Mouse (Mus musculus) midbrain, postnatal 0 days (tissue): ENCODE measurements around the gene Slc4a11. TPM values are rescaled to one million over a fixed set of nuclear protein-coding genes. Genes with fewer than 3 reads are reported as not detected.

Experiments
- ATAC-seq: fragments of 200-750 bp; cut with Nextera tagmentation; 2 replicates; pipeline ENCODE4 v1.8.0; 2017; ENCODE audit warnings: moderate number of reproducible peaks, mild to moderate bottlenecking, moderate TSS enrichment, moderate library complexity; ENCODE audit not compliant: low FRiP score
- DNase-seq: peaks from one replicate; pipeline ENCODE4 v3.0.0-alpha.2; 2015; ENCODE audit warnings: low spot score
- H3K27ac ChIP-seq: fragments of 300-500 bp; sonication (generic); 2 replicates; pipeline ENCODE4 v1.5.1; 2014; ENCODE audit warnings: low read depth, mild to moderate bottlenecking, low read length, mixed read lengths
- H3K27me3 ChIP-seq: fragments of 300-500 bp; sonication (generic); 2 replicates; pipeline ENCODE4 v1.6.1; 2014; ENCODE audit warnings: low read length, control low read depth, mixed read lengths; ENCODE audit not compliant: insufficient read depth
- H3K36me3 ChIP-seq: fragments of 300-500 bp; sonication (generic); 2 replicates; pipeline ENCODE4 v1.6.1; 2014; ENCODE audit warnings: low read length, control low read depth, mixed read lengths; ENCODE audit not compliant: insufficient read depth
- H3K4me1 ChIP-seq: fragments of 300-500 bp; sonication (generic); 2 replicates; pipeline ENCODE4 v1.6.1; 2014; ENCODE audit warnings: mild to moderate bottlenecking, control low read depth, antibody characterized with exemption, low read length, mixed read lengths; ENCODE audit not compliant: insufficient read depth
- H3K4me2 ChIP-seq: fragments of 300-500 bp; sonication (generic); 2 replicates; pipeline ENCODE4 v1.6.1; 2014; ENCODE audit warnings: low read depth, mild to moderate bottlenecking, low read length, mixed read lengths; ENCODE audit not compliant: poor library complexity, severe bottlenecking
- H3K4me3 ChIP-seq: fragments of 300-500 bp; sonication (generic); 2 replicates; pipeline ENCODE4 v1.5.1; 2014; ENCODE audit warnings: low read depth, mild to moderate bottlenecking, low read length, moderate library complexity
- H3K9ac ChIP-seq: fragments of 300-500 bp; sonication (generic); replicated peaks from 2 replicates; pipeline ENCODE4 v1.6.1; 2014; ENCODE audit warnings: mild to moderate bottlenecking, low read length, moderate library complexity, mixed read lengths; ENCODE audit not compliant: poor library complexity, severe bottlenecking
- H3K9me3 ChIP-seq: fragments of 300-500 bp; sonication (generic); 2 replicates; pipeline ENCODE4 v1.6.1; 2016; ENCODE audit warnings: low read length, control low read depth
- CTCF ChIP-seq: IDR thresholded peaks from 2 replicates; pipeline ENCODE4 v1.5.1; 2016; ENCODE audit warnings: antibody characterized with exemption, mild to moderate bottlenecking
- WGBS: fragments of 180-500 bp; shearing (Covaris S2); extraction: QIAGEN DNeasy Blood & Tissue Kit; methylation state at CpG from one replicate; pipeline ENCODE4 v1.1.7; 2014; 5-methylcytosine and 5-hydroxymethylcytosine counted together
- polyA plus RNA-seq: library from polyadenylated mRNA; unstranded; fragments of >200 nt; fragmentation: Nextera tagmentation; extraction: Ambion mirVana; gene quantifications from 2 replicates; pipeline ENCODE4 v1.2.1, GENCODE M21; 2015
- total RNA-seq: library from RNA; depleted of rRNA; stranded (reverse); fragments of >200 nt; gene quantifications from 2 replicates; pipeline ENCODE4 v1.2.3, GENCODE M21; 2014

Slc4a11 gene
- total and polyA plus RNA-seq, 2 experiments from 2014 or later: 0.16 to 0.42 TPM

- H3K9me3 ChIP-seq: no peaks in the 10 kb centered on the region
- H3K27ac ChIP-seq: no peak overlapping the region
- H3K4me1 ChIP-seq: no peaks in the 10 kb centered on the region
- TF ChIP-seq CTCF: no peak
- H3K4me2 ChIP-seq: no peak overlapping the region
- no peak for ATAC-seq
- no peak overlapping the region for H3K9ac ChIP-seq
- H3K4me3 ChIP-seq: no peak overlapping the region
- H3K36me3 ChIP-seq: peaks cover 41% of the 10 kb centered on the region
- 64% methylated on average over 10 of the region's 10 CpGs for WGBS
- H3K27me3 ChIP-seq: no peaks in the 10 kb centered on the region
- DNase-seq: no peak
Observed at GRCm38 (mm10) chr2:130707057-130707456, 9.7 kb upstream of the Slc4a11 start.

- no peak overlapping the region for H3K4me3 ChIP-seq
- peaks cover 37% of the 10 kb centered on the region for H3K36me3 ChIP-seq
- ATAC-seq (no peak), DNase-seq (no peak)
- no peak for TF ChIP-seq CTCF
- WGBS: 78% methylated on average over 4 of the region's 4 CpGs
- H3K4me2 ChIP-seq: no peak overlapping the region
- no peaks in the 10 kb centered on the region for H3K27me3 ChIP-seq
- H3K27ac ChIP-seq: no peak overlapping the region
- no peaks in the 10 kb centered on the region for H3K9me3 ChIP-seq
- no peaks in the 10 kb centered on the region for H3K4me1 ChIP-seq
- H3K9ac ChIP-seq: no peak overlapping the region
Observed at GRCm38 (mm10) chr2:130706602-130707001, 9.3 kb upstream of the Slc4a11 start.

GRCm38 (mm10) chr2:130705178-130705577, 7.9 kb upstream of the Slc4a11 start:
- 71% methylated on average over 6 of the region's 6 CpGs for WGBS
- Histone ChIP-seq H3K27ac (no peak overlapping the region), H3K27me3 (no peaks in the 10 kb centered on the region), H3K9me3 (no peaks in the 10 kb centered on the region), H3K9ac (no peak overlapping the region), H3K4me1 (no peaks in the 10 kb centered on the region), H3K4me2 (no peak overlapping the region), H3K4me3 (no peak overlapping the region), H3K36me3 (peaks cover 24% of the 10 kb centered on the region)
- TF ChIP-seq CTCF: peak; percentile 31; the same call in 1 of the 2 replicates
- ATAC-seq: no peak
- no peak for DNase-seq

- ATAC-seq (peak; percentile 24; the same call in 1 of the 2 replicates), DNase-seq (peak; percentile 55)
- Histone ChIP-seq H3K4me2 (no peak overlapping the region), H3K4me1 (no peaks in the 10 kb centered on the region), H3K9me3 (no peaks in the 10 kb centered on the region), H3K9ac (no peak overlapping the region), H3K4me3 (no peak overlapping the region), H3K36me3 (peaks cover 16% of the 10 kb centered on the region), H3K27me3 (no peaks in the 10 kb centered on the region), H3K27ac (no peak overlapping the region)
- no peak for TF ChIP-seq CTCF
- 66% methylated on average over 9 of the region's 9 CpGs for WGBS
Observed at GRCm38 (mm10) chr2:130704040-130705001, 7.0 kb upstream of the Slc4a11 start.

GRCm38 (mm10) chr2:130697821-130698266, 525 bp upstream of the Slc4a11 start:
- no peak for ATAC-seq
- peak; percentile 12 for DNase-seq
- 3% methylated on average over 14 of the region's 14 CpGs for WGBS
- H3K4me1 ChIP-seq: peaks cover 4% of the 10 kb centered on the region; the same call in 1 of the 2 replicates
- no peak overlapping the region for H3K27ac ChIP-seq
- peak overlapping the region; percentile 99 for H3K4me2 ChIP-seq
- H3K9ac ChIP-seq: no peak overlapping the region
- no peaks in the 10 kb centered on the region for H3K9me3 ChIP-seq
- no peaks in the 10 kb centered on the region for H3K36me3 ChIP-seq
- H3K27me3 ChIP-seq: peaks cover 33% of the 10 kb centered on the region
- peak overlapping the region; percentile 53 for H3K4me3 ChIP-seq
- no peak for TF ChIP-seq CTCF

- Histone ChIP-seq H3K36me3 (no peaks in the 10 kb centered on the region), H3K9ac (peak overlapping the region; percentile 52), H3K9me3 (no peaks in the 10 kb centered on the region), H3K4me3 (peak overlapping the region; percentile 53), H3K4me1 (peaks cover 4% of the 10 kb centered on the region; the same call in 1 of the 2 replicates), H3K27ac (no peak overlapping the region), H3K27me3 (peaks cover 33% of the 10 kb centered on the region), H3K4me2 (peak overlapping the region; percentile 99)
- DNase-seq (no peak), ATAC-seq (peak; percentile 20)
- TF ChIP-seq CTCF: no peak
- 2% methylated on average over 31 of the region's 31 CpGs for WGBS
Observed at GRCm38 (mm10) chr2:130696700-130697152, 593 bp downstream of the Slc4a11 start.
